Mouse (Mus musculus): ENCODE data around the gene Cep131.

DNA sequence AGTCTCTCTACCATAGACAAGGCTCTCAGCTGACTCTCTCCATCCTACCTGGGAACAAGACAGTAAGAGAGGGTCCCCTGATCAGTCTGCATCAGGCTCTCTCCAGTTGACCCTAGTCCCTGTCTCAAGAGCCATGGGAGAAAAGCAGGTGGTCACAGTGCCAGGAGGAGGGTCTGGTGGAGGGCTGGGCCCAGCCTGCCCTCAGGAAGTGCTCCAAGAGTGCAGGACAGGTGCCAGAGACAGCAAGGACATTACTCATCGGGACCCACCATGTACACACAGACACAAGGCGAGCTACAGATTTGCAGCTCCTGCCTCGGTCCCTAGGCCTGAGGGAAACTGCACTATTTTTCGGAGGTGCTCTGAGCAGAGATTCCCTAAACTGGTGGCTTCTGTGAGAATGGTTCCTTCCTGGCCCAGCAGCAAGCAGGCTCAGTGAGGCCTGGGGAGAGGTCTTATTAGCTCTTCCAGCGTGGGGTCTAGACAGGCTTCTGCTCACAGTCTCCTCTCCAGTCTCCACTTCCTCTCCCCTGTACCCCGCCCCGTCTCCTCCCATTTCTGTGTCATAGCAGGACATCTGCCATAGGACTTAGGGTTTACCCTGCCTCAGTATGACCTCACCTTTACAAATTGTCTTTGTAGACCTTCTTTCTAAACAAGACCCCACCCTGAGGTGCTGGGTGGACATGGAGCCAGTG is 44.3 kb downstream of the Cep131 start:
- TF ChIP-seq POLR2A (IDR thresholded peaks at IDR 0.05; ENCODE audit: borderline replicate concordance, low read depth, low read length) (no peak), CTCF (IDR thresholded peaks at IDR 0.05; ENCODE audit: low read depth, low read length) (no peak)

Measured in bone marrow macrophage, adult 2 months (primary cell).